In genomic region chr10:39170706-39171105, GRCm38 (mm10) we compare ENCODE assay signal across 9 mouse cellular contexts. TPM values are rescaled to one million over a fixed set of nuclear protein-coding genes. Genes with fewer than 3 reads are reported as not detected.
DNase-seq lines count a peak whose midpoint lies in the region; ATAC-seq and TF ChIP-seq lines count a peak whose summit lies in the region.
"Had no signal": no experiment of that assay in that cellular context is flagged by ENCODE, and none has a peak within 500 bp of the region (broad histone marks: within the 10 kb centered on the region; RNA-seq: fewer than 3 reads in every experiment).

No protein-coding gene starts in this region.

- no peak for ATAC-seq in CD4-positive, CD25-positive, alpha-beta regulatory T cell, adult 4 months
- no peak for ATAC-seq in liver, embryonic 15.5 days (ENCODE audit: insufficient read depth)

- H3K4me1 ChIP-seq in thymus, adult 2 months (replicated peaks; ENCODE audit: control insufficient read depth, insufficient read depth, low read length): peaks cover 7% of the 10 kb centered on the region
- H3K4me1 ChIP-seq in liver, embryonic 15.5 days (replicated peaks): peaks cover 35% of the 10 kb centered on the region

- no peaks in the 10 kb centered on the region for H3K27me3 ChIP-seq in thymus, adult 2 months (ENCODE audit: control insufficient read depth, insufficient read depth, low read length)
- H3K27me3 ChIP-seq in liver, embryonic 15.5 days: peaks cover 41% of the 10 kb centered on the region

- no peaks in the 10 kb centered on the region for H3K9me3 ChIP-seq in liver, embryonic 15.5 days (replicated peaks)

- no peaks in the 10 kb centered on the region for H3K36me3 ChIP-seq in thymus, adult 2 months (ENCODE audit: control insufficient read depth, insufficient read depth, low read length)
- no peaks in the 10 kb centered on the region for H3K36me3 ChIP-seq in liver, embryonic 15.5 days (replicated peaks)

- H3K27ac ChIP-seq in thymus, adult 2 months (ENCODE audit: control insufficient read depth, insufficient read depth, low read length): no peak overlapping the region
- no peak overlapping the region for H3K27ac ChIP-seq in liver, embryonic 15.5 days (replicated peaks)

- peak overlapping the region; percentile 79 for H3K4me2 ChIP-seq in liver, embryonic 15.5 days

- TF ChIP-seq CTCF in thymus, adult 2 months (IDR thresholded peaks at IDR 0.05; ENCODE audit: borderline replicate concordance, control insufficient read depth, extremely low read depth, insufficient read depth, low read length, poor library complexity): no peak

- H3K4me3 ChIP-seq in thymus, adult 2 months (ENCODE audit: control insufficient read depth, insufficient read depth, low read length): no peak overlapping the region
- H3K4me3 ChIP-seq in liver, embryonic 15.5 days (replicated peaks): no peak overlapping the region

- intact Hi-C loops in gastrocnemius, postnatal 36 days (cut with DNase I): loop anchor here (1.0 to 10.0 kb wide), 2 partner anchors 194 to 350 kb away; partner anchors contain the start of gene Fyn

- no peak for TF ChIP-seq POLR2A in thymus, adult 2 months (IDR thresholded peaks at IDR 0.05; ENCODE audit: control insufficient read depth, extremely low read depth, insufficient read depth, low read length, poor library complexity)

- 14% methylated on average over 6 of the region's 6 CpGs for WGBS in thymus, adult 2 months
- WGBS in liver, embryonic 15.5 days (ENCODE audit: insufficient replicate concordance): 8% methylated on average over 6 of the region's 6 CpGs

- H3K9ac ChIP-seq in liver, embryonic 15.5 days: no peak overlapping the region

- DNase-seq in CD4-positive, CD25-positive, alpha-beta regulatory T cell, adult 2 months (ENCODE audit: low read depth, low spot score): peak; percentile 36
- peak; percentile 27 for DNase-seq in thymus, adult 2 months
- no peak for DNase-seq in thymus, postnatal 0 days (ENCODE audit: low spot score)
- DNase-seq in urinary bladder, postnatal 10 days (ENCODE audit: low spot score): no peak
- no peak for DNase-seq in gastrocnemius, postnatal 36 days
- DNase-seq in gastrocnemius, postnatal 4 days (ENCODE audit: low spot score in 2 of 2): no peak

RNA-seq across cellular contexts. Expression of gene Ccn6, which starts 7.1 kb away (rescaled TPM):
- polyA plus RNA-seq in CD4-positive, CD25-positive, alpha-beta regulatory T cell, adult 4 months (2017; shearing (Covaris generic)): not detected
- polyA plus RNA-seq in thymus, adult 2 months (2012; rRNA removed): not detected in 2 replicates
- 0.36 and 1.6 TPM in 2 replicates for polyA plus RNA-seq in thymus, postnatal 0 days (2015; fragmentation: Nextera tagmentation; extraction: Ambion mirVana)
- 0.10 TPM in 1 of 2 replicates, not detected in the other for polyA plus RNA-seq in liver, embryonic 15.5 days (2015; fragmentation: Nextera tagmentation; extraction: Ambion mirVana)
- not detected for total RNA-seq in gastrocnemius, postnatal 36 days (2021)
- total RNA-seq in gastrocnemius, postnatal 4 days (2021): under 1 TPM; 0.31 to 0.32 TPM
- polyA plus RNA-seq: macrophage had no signal

RNA-seq across cellular contexts. Expression of gene Tube1, which starts 36.9 kb away (rescaled TPM):
- polyA plus RNA-seq in CD4-positive, CD25-positive, alpha-beta regulatory T cell, adult 4 months (2017; shearing (Covaris generic)): 1 to 10 TPM; 4.5 to 6.4 TPM
- 113 and 120 TPM in 2 replicates for polyA plus RNA-seq in thymus, adult 2 months (2012; rRNA removed)
- polyA plus RNA-seq in thymus, postnatal 0 days (2015; fragmentation: Nextera tagmentation; extraction: Ambion mirVana): 92.1 and 120 TPM in 2 replicates
- 4.4 and 4.9 TPM in 2 replicates for polyA plus RNA-seq in liver, embryonic 15.5 days (2015; fragmentation: Nextera tagmentation; extraction: Ambion mirVana)
- total RNA-seq in gastrocnemius, postnatal 36 days (2021): 1 to 10 TPM in 1 of 2 experiments, under 1 TPM in 1; 0.46 to 1.0 TPM
- 1 to 10 TPM; 4.1 to 4.4 TPM for total RNA-seq in gastrocnemius, postnatal 4 days (2021)

RNA-seq across cellular contexts. Expression of gene Fam229b, which starts 37.0 kb away (rescaled TPM):
- polyA plus RNA-seq in CD4-positive, CD25-positive, alpha-beta regulatory T cell, adult 4 months (2017; shearing (Covaris generic)): 1 to 10 TPM in 1 of 2 experiments, not detected in 1; 1.0 TPM
- polyA plus RNA-seq in thymus, adult 2 months (2012; rRNA removed): 0.80 and 1.6 TPM in 2 replicates
- 7.2 TPM in 2 replicates for polyA plus RNA-seq in thymus, postnatal 0 days (2015; fragmentation: Nextera tagmentation; extraction: Ambion mirVana)
- 0.89 and 0.91 TPM in 2 replicates for polyA plus RNA-seq in liver, embryonic 15.5 days (2015; fragmentation: Nextera tagmentation; extraction: Ambion mirVana)
- 1 to 10 TPM; 4.0 to 4.2 TPM for total RNA-seq in gastrocnemius, postnatal 36 days (2021)
- 1 to 10 TPM; 3.2 to 4.8 TPM for total RNA-seq in gastrocnemius, postnatal 4 days (2021)

Comparison
In these comparisons a context has a peak if more than half of its experiments do, and no peak if none do; other contexts are left out.
1. DNase-seq: peak in CD4-positive, CD25-positive, alpha-beta regulatory T cell, adult 2 months (single experiment) and thymus, adult 2 months (single experiment); none in thymus, postnatal 0 days (single experiment), urinary bladder, postnatal 10 days (single experiment), gastrocnemius, postnatal 36 days (0 of 2) and gastrocnemius, postnatal 4 days (0 of 2).
2. RNA of gene Tube1, which starts 36.9 kb away (polyA plus RNA-seq): 92.1 to 120 TPM in thymus, postnatal 0 days and 113 to 120 TPM in thymus, adult 2 months; 4.5 to 6.4 TPM in CD4-positive, CD25-positive, alpha-beta regulatory T cell, adult 4 months and 4.4 to 4.9 TPM in liver, embryonic 15.5 days; every median in the first group is over 10 times any median in the second.